Mouse (Mus musculus) hindbrain, postnatal 0 days (tissue): ENCODE data around the gene Npvf. TPM values are rescaled to one million over a fixed set of nuclear protein-coding genes. Genes with fewer than 3 reads are reported as not detected.
A peak's percentile ranks its signal among the peaks of the same experiment; 100 is the strongest.
"Not testable (repeated sequence)": the region's sequence is repeated elsewhere in the genome, so short reads cannot be mapped to it uniquely, and the experiment has no call there.

Source experiments
- ATAC-seq: fragments of 200-750 bp; cut with Nextera tagmentation; 2 replicates; pipeline ENCODE4 v1.8.0; 2017; ENCODE audit warnings: mild to moderate bottlenecking, moderate TSS enrichment, moderate library complexity
- DNase-seq: peaks from one replicate; pipeline ENCODE4 v3.0.0-alpha.2; 2015; ENCODE audit warnings: low spot score
- H3K27ac ChIP-seq: fragments of 300-500 bp; sonication (generic); 2 replicates; pipeline ENCODE4 v1.5.1; 2014; ENCODE audit warnings: mild to moderate bottlenecking
- H3K27me3 ChIP-seq: fragments of 300-500 bp; sonication (generic); 2 replicates; pipeline ENCODE4 v1.6.1; 2014; ENCODE audit warnings: low read length, mixed read lengths; ENCODE audit not compliant: insufficient read depth
- H3K36me3 ChIP-seq: fragments of 300-500 bp; sonication (generic); 2 replicates; pipeline ENCODE4 v1.6.1; 2014; ENCODE audit warnings: low read length, mixed read lengths; ENCODE audit not compliant: insufficient read depth
- H3K4me1 ChIP-seq: fragments of 300-500 bp; sonication (generic); 2 replicates; pipeline ENCODE4 v1.6.1; 2014; ENCODE audit warnings: antibody characterized with exemption, low read length, mixed read lengths; ENCODE audit not compliant: insufficient read depth
- H3K4me2 ChIP-seq: fragments of 300-500 bp; sonication (generic); 2 replicates; pipeline ENCODE4 v1.6.1; 2014; ENCODE audit warnings: low read depth, mild to moderate bottlenecking, low read length, moderate library complexity, mixed read lengths
- H3K4me3 ChIP-seq: fragments of 300-500 bp; sonication (generic); 2 replicates; pipeline ENCODE4 v1.5.1; 2014; ENCODE audit warnings: low read length
- H3K9ac ChIP-seq: fragments of 300-500 bp; sonication (generic); replicated peaks from 2 replicates; pipeline ENCODE4 v1.6.1; 2014; ENCODE audit warnings: mild to moderate bottlenecking, low read length, moderate library complexity, mixed read lengths
- H3K9me3 ChIP-seq: fragments of 300-500 bp; sonication (generic); 2 replicates; pipeline ENCODE4 v1.6.1; 2016; ENCODE audit warnings: low read length, mixed read lengths
- CTCF ChIP-seq: IDR thresholded peaks from 2 replicates; pipeline ENCODE4 v1.5.1; 2016; ENCODE audit warnings: antibody characterized with exemption, control low read depth, low read depth
- WGBS: fragments of 180-500 bp; shearing (Covaris S2); extraction: QIAGEN DNeasy Blood & Tissue Kit; methylation state at CpG from one replicate; pipeline ENCODE4 v1.1.7; 2014; 5-methylcytosine and 5-hydroxymethylcytosine counted together
- polyA plus RNA-seq: library from polyadenylated mRNA; unstranded; fragments of >200 nt; fragmentation: Nextera tagmentation; extraction: Ambion mirVana; gene quantifications from 2 replicates; pipeline ENCODE4 v1.2.1, GENCODE M21; 2015
- total RNA-seq: library from RNA; depleted of rRNA; stranded (reverse); fragments of >200 nt; gene quantifications from 2 replicates; pipeline ENCODE4 v1.2.3, GENCODE M21; 2014; rRNA removed

Npvf gene
- total and polyA plus RNA-seq, 2 experiments from 2014 or later: not detected

- no peak overlapping the region for H3K4me2 ChIP-seq
- no peaks in the 10 kb centered on the region for H3K27me3 ChIP-seq
- H3K4me3 ChIP-seq: no peak overlapping the region
- no peak for TF ChIP-seq CTCF
- H3K9me3 ChIP-seq: no peaks in the 10 kb centered on the region
- 76% methylated on average over 5 of the region's 5 CpGs for whole genome bisulfite sequencing
- ATAC-seq (no peak), DNase-seq (no peak)
- no peak overlapping the region for H3K9ac ChIP-seq
- H3K4me1 ChIP-seq: 0 out of 2 replicates have a peak, but pooled peaks cover 6% of the 10 kb centered on the region
- no peak overlapping the region for H3K27ac ChIP-seq
- no peaks in the 10 kb centered on the region for H3K36me3 ChIP-seq
Observed at GRCm38 (mm10) chr6:50641898-50642297, 12.3 kb downstream of the Npvf start.

DNA sequence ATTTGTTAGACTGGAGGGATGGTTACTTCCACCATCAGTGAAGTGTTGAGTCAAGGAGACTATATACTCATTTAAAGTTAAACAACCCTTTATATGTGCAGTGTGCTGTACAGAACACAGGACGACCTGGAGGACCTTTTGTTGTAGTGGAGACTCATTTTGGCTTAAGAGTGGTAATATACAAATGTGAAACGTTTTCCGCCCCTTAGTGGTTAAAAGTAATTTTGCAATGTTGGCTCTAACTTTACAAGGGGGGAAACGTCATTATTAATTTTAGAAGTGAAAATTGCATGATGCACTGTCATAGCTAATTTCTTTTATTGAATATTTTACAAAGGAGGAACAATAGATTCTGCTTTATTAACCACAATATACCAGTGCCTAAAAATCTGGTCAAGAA is 13.9 kb downstream of the Npvf start:
- H3K36me3 ChIP-seq: no peaks in the 10 kb centered on the region
- WGBS: 80% methylated on average over 4 of the region's 4 CpGs
- no peak for TF ChIP-seq CTCF
- no peaks in the 10 kb centered on the region for H3K9me3 ChIP-seq
- H3K27me3 ChIP-seq: no peaks in the 10 kb centered on the region
- H3K4me3 ChIP-seq: no peak overlapping the region
- H3K27ac ChIP-seq: no peak overlapping the region
- 0 out of 2 replicates have a peak, but pooled peaks cover 6% of the 10 kb centered on the region for H3K4me1 ChIP-seq
- no peak for DNase-seq
- H3K4me2 ChIP-seq: no peak overlapping the region
- H3K9ac ChIP-seq: no peak overlapping the region
- ATAC-seq: no peak

GRCm38 (mm10) chr6:50639656-50640055 is 14.6 kb downstream of the Npvf start:
- TF ChIP-seq CTCF: no peak
- Histone ChIP-seq H3K27ac (no peak overlapping the region), H3K27me3 (no peaks in the 10 kb centered on the region), H3K9me3 (no peaks in the 10 kb centered on the region), H3K9ac (no peak overlapping the region), H3K4me1 (0 out of 2 replicates have a peak, but pooled peaks cover 6% of the 10 kb centered on the region), H3K36me3 (no peaks in the 10 kb centered on the region), H3K4me3 (no peak overlapping the region), H3K4me2 (no peak overlapping the region)
- WGBS: 37% methylated on average over 2 of the region's 2 CpGs
- no peak for ATAC-seq
- DNase-seq: no peak

GRCm38 (mm10) chr6:50626170-50626569 is 28.1 kb downstream of the Npvf start:
- H3K4me2 ChIP-seq, H3K27ac ChIP-seq, DNase-seq, H3K9ac ChIP-seq, H3K4me1 ChIP-seq, ATAC-seq, H3K9me3 ChIP-seq, H3K36me3 ChIP-seq, H3K4me3 ChIP-seq, H3K27me3 ChIP-seq: not testable (repeated sequence)
- peak; percentile 22 for TF ChIP-seq CTCF
- WGBS: 64% methylated on average over 2 of the region's 2 CpGs

GRCm38 (mm10) chr6:50618273-50618672 is 36.0 kb downstream of the Npvf start:
- H3K4me2 ChIP-seq, H3K36me3 ChIP-seq, H3K4me1 ChIP-seq, H3K9ac ChIP-seq, DNase-seq, H3K27me3 ChIP-seq, H3K9me3 ChIP-seq, H3K4me3 ChIP-seq, H3K27ac ChIP-seq, ATAC-seq: not testable (repeated sequence)
- WGBS: 94% methylated on average over 1 of the region's 1 CpGs
- TF ChIP-seq CTCF: peak; percentile 45

GRCm38 (mm10) chr6:50601620-50602019 is 52.6 kb downstream of the Npvf start:
- H3K4me1 ChIP-seq: no peaks in the 10 kb centered on the region; the same call in 1 of the 2 replicates
- DNase-seq (peak; percentile 38), ATAC-seq (no peak)
- no peak overlapping the region for H3K4me3 ChIP-seq
- TF ChIP-seq CTCF: peak; percentile 77
- H3K27me3 ChIP-seq: no peaks in the 10 kb centered on the region
- no peaks in the 10 kb centered on the region for H3K9me3 ChIP-seq
- 34% methylated on average over 4 of the region's 4 CpGs for WGBS
- H3K4me2 ChIP-seq: no peak overlapping the region
- no peaks in the 10 kb centered on the region for H3K36me3 ChIP-seq
- H3K9ac ChIP-seq: no peak overlapping the region
- H3K27ac ChIP-seq: no peak overlapping the region

Other genes starting within 250 kb of the Npvf start
- 5.6 and 6.5 TPM in 2 replicates for gene Osbpl3, start 198.2 kb downstream of the Npvf start, total RNA-seq
- gene Osbpl3, start 198.2 kb downstream of the Npvf start, polyA plus RNA-seq: 3.6 and 3.7 TPM in 2 replicates
- 24.5 and 25.6 TPM in 2 replicates for gene Cycs, start 87.9 kb downstream of the Npvf start, total RNA-seq
- 94.0 TPM in 2 replicates for gene Cycs, start 87.9 kb downstream of the Npvf start, polyA plus RNA-seq
- gene 4921507P07Rik, start 57.8 kb downstream of the Npvf start, total RNA-seq: 2.0 and 3.1 TPM in 2 replicates
- gene 4921507P07Rik, start 57.8 kb downstream of the Npvf start, polyA plus RNA-seq: 2.6 and 3.4 TPM in 2 replicates